Mouse (Mus musculus): ENCODE data around the gene Gm3727. TPM values are rescaled to one million over a fixed set of nuclear protein-coding genes. Genes with fewer than 3 reads are reported as not detected.
"Not testable (repeated sequence)": the region's sequence is repeated elsewhere in the genome, so short reads cannot be mapped to it uniquely, and the experiment has no call there.

Gm3727 gene
- polyA plus RNA-seq (2012; rRNA removed), result not detected in 2 replicates

GRCm38 (mm10) chr14:7264614-7265013, at the start of gene Gm3727:
Gm3727 (minus strand) TSS chr14:7264714.
- not testable (repeated sequence) for DNase-seq (ENCODE audit: low read depth)

- DNase-seq (ENCODE audit: low read depth), result peak; percentile 62
- peak; percentile 53 for TF ChIP-seq CTCF (IDR thresholded peaks at IDR 0.05; ENCODE audit: borderline replicate concordance, extremely low read depth, insufficient read depth, insufficient read length)
Measured at GRCm38 (mm10) chr14:7243498-7243897, 21.0 kb downstream of the Gm3727 start.

Other genes starting within 250 kb of the Gm3727 start
- 7.2 and 8.1 TPM in 2 replicates for gene Gm10406, start 237.3 kb downstream of the Gm3727 start, polyA plus RNA-seq (2012; rRNA removed)
- not detected in 2 replicates for gene Gm3685, start 219.7 kb downstream of the Gm3727 start, polyA plus RNA-seq (2012; rRNA removed)
- gene Gm3696, start 164.1 kb downstream of the Gm3727 start, polyA plus RNA-seq (2012; rRNA removed), result 8.4 and 8.6 TPM in 2 replicates
- gene Gm6676, start 139.3 kb downstream of the Gm3727 start, polyA plus RNA-seq (2012; rRNA removed), result 0.03 TPM in 1 of 2 replicates, not detected in the other
- gene Gm3512, start 90.2 kb downstream of the Gm3727 start, polyA plus RNA-seq (2012; rRNA removed), result 7.6 and 7.7 TPM in 2 replicates
- 0.03 TPM in 1 of 2 replicates, not detected in the other for gene Gm16434, start 70.2 kb downstream of the Gm3727 start, polyA plus RNA-seq (2012; rRNA removed)
- 6.4 and 7.9 TPM in 2 replicates for gene Gm3739, start 50.3 kb upstream of the Gm3727 start, polyA plus RNA-seq (2012; rRNA removed)
- not detected in 2 replicates for gene Gm5797, start 67.7 kb upstream of the Gm3727 start, polyA plus RNA-seq (2012; rRNA removed)
- gene Gm8374, start 100.4 kb upstream of the Gm3727 start, polyA plus RNA-seq (2012; rRNA removed), result not detected in 2 replicates
- 0.15 TPM in 1 of 2 replicates, not detected in the other for gene Gm3755, start 186.2 kb upstream of the Gm3727 start, polyA plus RNA-seq (2012; rRNA removed)
- 11.7 and 12.1 TPM in 2 replicates for gene Gm3752, start 219.0 kb upstream of the Gm3727 start, polyA plus RNA-seq (2012; rRNA removed)

Data from brain, embryonic 14.5 days (tissue).